ENCODE assay signal across 8 mouse cellular contexts in genomic region chr4:128962029-128962925, GRCm38 (mm10). TPM values are rescaled to one million over a fixed set of nuclear protein-coding genes. Genes with fewer than 3 reads are reported as not detected.
DNase-seq lines count a peak whose midpoint lies in the region; ATAC-seq lines count a peak whose summit lies in the region.

Gene Azin2 (minus strand): TSS chr4:128962442.

- ATAC-seq in megakaryocyte, adult 5-6 weeks (ENCODE audit: poor library complexity, severe bottlenecking): peak; percentile 97

- peak; percentile 87 for DNase-seq in adipocyte (ENCODE audit: low spot score)
- peak; percentile 91 for DNase-seq in embryo, embryonic 10 days (ENCODE audit: low spot score)
- peak; percentile 95 for DNase-seq in gastrocnemius, postnatal 10 days
- DNase-seq in hindlimb bud, embryonic 11.5 days (ENCODE audit: extremely low spot score, low read depth, low spot score): peak; percentile 50
- peak; percentile 78 to 90 for DNase-seq in left cerebral cortex, adult 8-10 months (ENCODE audit: low spot score in 2 of 2)
- peak; percentile 91 for DNase-seq in right cerebral cortex, adult 18-20 months
- peak; percentile 91 for DNase-seq in urinary bladder, adult 2 months (ENCODE audit: low spot score)

RNA-seq across cellular contexts. Expression of gene Azin2, which starts in this region (rescaled TPM):
- total RNA-seq in gastrocnemius, postnatal 10 days (2021): 1 to 10 TPM; 3.2 to 3.9 TPM
- 10 to 100 TPM; 48.2 to 54.6 (median 49.8) TPM for total RNA-seq in left cerebral cortex, adult 8-10 months (2022)
- 0.25 and 0.38 TPM in 2 replicates for total RNA-seq in megakaryocyte, adult 5-6 weeks (2015)
- total RNA-seq in megakaryocyte, adult 5-6 weeks (2017): 0.29 and 1.5 TPM in 2 replicates
- 18.8 and 18.9 TPM in 2 replicates for polyA plus RNA-seq in urinary bladder, adult 2 months (2012; rRNA removed)

Comparison
In these comparisons a context has a peak if more than half of its experiments do, and no peak if none do; other contexts are left out.
1. Peak in every context shown above with its lines: DNase-seq and ATAC-seq.
2. RNA of gene Azin2 (total RNA-seq): 48.2 to 54.6 TPM in left cerebral cortex, adult 8-10 months; 3.2 to 3.9 TPM in gastrocnemius, postnatal 10 days and 0.25 to 1.5 TPM in megakaryocyte, adult 5-6 weeks; every median in the first group is over 10 times any median in the second.